Mouse (Mus musculus) cerebellum, adult 2 months (tissue): ENCODE results near the gene Borcs5.

Experiments used
- CTCF ChIP-seq: fragments of 200-500 bp; IDR thresholded peaks from 2 replicates; pipeline ENCODE4 v1.5.1; 2011; ENCODE audit warnings: low read depth, mild to moderate bottlenecking, control low read depth, low read length, moderate library complexity, borderline replicate concordance; ENCODE audit not compliant: insufficient read depth
- POLR2A ChIP-seq: fragments of 200-500 bp; IDR thresholded peaks from 2 replicates; pipeline ENCODE4 v1.6.1; 2011; ENCODE audit warnings: low read length, control low read depth, borderline replicate concordance; ENCODE audit not compliant: insufficient read depth

DNA sequence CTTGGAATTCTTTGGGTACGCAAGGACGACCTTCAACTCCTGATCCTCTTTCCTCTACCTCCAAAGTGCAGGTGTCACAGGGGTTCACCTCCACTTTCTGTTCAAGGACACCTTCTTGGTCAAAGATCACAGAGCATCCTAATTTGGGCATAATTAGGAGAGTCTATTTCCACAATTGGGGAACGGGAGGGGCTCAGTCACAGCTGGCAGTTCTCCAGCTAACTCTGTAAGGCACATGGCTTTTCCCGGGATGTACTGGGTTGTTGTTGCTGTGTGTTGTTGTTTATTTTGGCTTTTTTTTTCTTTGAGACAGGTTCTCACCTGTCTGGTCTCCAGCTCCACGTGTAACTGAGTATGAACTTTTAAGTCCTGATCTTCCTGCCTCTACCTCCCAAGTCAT is 6.6 kb upstream of the Borcs5 start:
- TF ChIP-seq CTCF (no peak), POLR2A (no peak)
